Mouse (Mus musculus) CH12.LX (cell line): ENCODE results near the gene Rnase12. TPM values are rescaled to one million over a fixed set of nuclear protein-coding genes. Genes with fewer than 3 reads are reported as not detected.

Source experiments
- DNase-seq: peaks from one replicate; pipeline ENCODE4 v3.0.0-alpha.2; 2013; ENCODE audit errors: extremely low read depth
- H3K27ac ChIP-seq: 2 replicates; pipeline ENCODE4 v1.5.1; 2012; ENCODE audit warnings: low read depth, mild to moderate bottlenecking, control low read depth, moderate library complexity; ENCODE audit not compliant: insufficient read depth
- H3K27me3 ChIP-seq: replicated peaks from 2 replicates; pipeline ENCODE3; 2012; ENCODE audit warnings: inconsistent platforms
- H3K36me3 ChIP-seq, 2 experiments: replicated peaks in 1 of 2; 2 replicates each; pipeline versions ENCODE3 to v1.6.1; 2012; ENCODE audit warnings: inconsistent platforms in 1 of 2, low read length in 1 of 2, mild to moderate bottlenecking in 1 of 2, mixed read lengths in 1 of 2, moderate library complexity in 1 of 2; ENCODE audit not compliant: control insufficient read depth in 1 of 2, insufficient read depth in 1 of 2
- H3K4me1 ChIP-seq, 2 experiments: 2 replicates each; pipeline ENCODE4 v1.6.1; 2012; ENCODE audit warnings: inconsistent platforms in 1 of 2, moderate library complexity in 1 of 2; ENCODE audit not compliant: insufficient read depth in 2 of 2, control insufficient read depth in 1 of 2
- H3K4me2 ChIP-seq: 2 replicates; pipeline ENCODE4 v1.6.1; 2012; ENCODE audit warnings: low read depth, mild to moderate bottlenecking, control low read depth; ENCODE audit not compliant: poor library complexity, insufficient read depth, severe bottlenecking
- H3K4me3 ChIP-seq, 3 experiments: fragments of 150-350 bp in 1 of 3; sonication (generic) in 1 of 3; replicated peaks in 1 of 3; 2 replicates each; pipeline versions ENCODE3 to v1.5.1; 2011 to 2012; ENCODE audit warnings: low read depth in 2 of 3, low read length in 2 of 3, mild to moderate bottlenecking in 2 of 3, moderate library complexity in 2 of 3, control low read depth in 1 of 3, improper control_type of control experiment in 1 of 3, inconsistent platforms in 1 of 3, mixed read lengths in 1 of 3; ENCODE audit not compliant: poor library complexity in 1 of 3
- H3K79me2 ChIP-seq: replicated peaks from 2 replicates; pipeline ENCODE4 v1.6.1; 2012; ENCODE audit warnings: mild to moderate bottlenecking, moderate library complexity; ENCODE audit not compliant: control insufficient read depth, poor library complexity, insufficient read depth, severe bottlenecking; ENCODE audit errors: extremely low read depth
- H3K9ac ChIP-seq: 2 replicates; pipeline ENCODE4 v1.6.1; 2012; ENCODE audit warnings: low read depth, mild to moderate bottlenecking, control low read depth, moderate library complexity; ENCODE audit not compliant: insufficient read depth
- H3K9me3 ChIP-seq: replicated peaks from 2 replicates; pipeline ENCODE3; 2012; ENCODE audit warnings: low read length, inconsistent platforms, mixed read lengths
- BHLHE40 ChIP-seq: IDR thresholded peaks from 2 replicates; pipeline ENCODE4 v1.6.1; 2011; ENCODE audit warnings: mild to moderate bottlenecking, low read depth, low read length, improper control_type of control experiment
- CHD2 ChIP-seq: IDR thresholded peaks from 2 replicates; pipeline ENCODE4 v1.6.1; 2011; ENCODE audit warnings: low read length, improper control_type of control experiment
- CTCF ChIP-seq, 2 experiments: IDR thresholded peaks in 1 of 2; conservative IDR thresholded peaks in 1 of 2; 2 replicates each; pipeline ENCODE4 v1.5.1; 2011 to 2012; ENCODE audit warnings: low read depth in 2 of 2, low read length in 2 of 2, improper control_type of control experiment in 1 of 2, inconsistent platforms in 1 of 2, mild to moderate bottlenecking in 1 of 2, moderate library complexity in 1 of 2
- E2F4 ChIP-seq: IDR thresholded peaks from 2 replicates; pipeline ENCODE4 v1.6.1; 2011; ENCODE audit warnings: low read depth, low read length, improper control_type of control experiment; ENCODE audit not compliant: insufficient replicate concordance
- EP300 ChIP-seq: IDR thresholded peaks from 2 replicates; pipeline ENCODE4 v1.6.1; 2011; ENCODE audit warnings: low read length, improper control_type of control experiment
- ETS1 ChIP-seq: conservative IDR thresholded peaks from 2 replicates; pipeline ENCODE4 v1.6.1; 2012; ENCODE audit warnings: low read depth, mild to moderate bottlenecking, inconsistent platforms, low read length, improper control_type of control experiment, moderate library complexity
- GABPA ChIP-seq: IDR thresholded peaks from 2 replicates; pipeline ENCODE4 v1.6.1; 2012; ENCODE audit warnings: low read depth, low read length, improper control_type of control experiment, inconsistent platforms; ENCODE audit not compliant: insufficient replicate concordance
- IRF4 ChIP-seq: IDR thresholded peaks from 2 replicates; pipeline ENCODE4 v1.6.1; 2014; ENCODE audit warnings: low read depth, mild to moderate bottlenecking, inconsistent platforms, low read length, improper control_type of control experiment
- JUN ChIP-seq: IDR thresholded peaks from 2 replicates; pipeline ENCODE4 v1.6.1; 2011; ENCODE audit warnings: low read depth, mild to moderate bottlenecking, low read length, improper control_type of control experiment, moderate library complexity; ENCODE audit not compliant: insufficient read depth
- JUND ChIP-seq: conservative IDR thresholded peaks from 2 replicates; pipeline ENCODE4 v1.6.1; 2011; ENCODE audit warnings: low read depth, low read length, improper control_type of control experiment
- KAT2A ChIP-seq: IDR thresholded peaks from 2 replicates; pipeline ENCODE4 v1.6.1; 2012; ENCODE audit warnings: low read length, improper control_type of control experiment, inconsistent platforms; ENCODE audit not compliant: insufficient replicate concordance
- MAZ ChIP-seq: IDR thresholded peaks from 2 replicates; pipeline ENCODE4 v1.6.1; 2012; ENCODE audit warnings: low read depth, mild to moderate bottlenecking, inconsistent platforms, low read length, improper control_type of control experiment, moderate library complexity
- MEF2A ChIP-seq: IDR thresholded peaks from 2 replicates; pipeline ENCODE4 v1.6.1; 2014; ENCODE audit warnings: low read depth, mild to moderate bottlenecking, inconsistent platforms, low read length, improper control_type of control experiment, borderline replicate concordance
- MXI1 ChIP-seq: IDR thresholded peaks from 2 replicates; pipeline ENCODE4 v1.6.1; 2011; ENCODE audit warnings: mild to moderate bottlenecking, low read depth, low read length, improper control_type of control experiment
- MYC ChIP-seq: IDR thresholded peaks from 2 replicates; pipeline ENCODE4 v1.6.1; 2011; ENCODE audit warnings: low read depth, mild to moderate bottlenecking, improper control_type of control experiment, low read length
- NELFE ChIP-seq: IDR thresholded peaks from 2 replicates; pipeline ENCODE4 v1.6.1; 2011; ENCODE audit warnings: low read depth, low read length, improper control_type of control experiment
- PAX5 ChIP-seq: IDR thresholded peaks from 2 replicates; pipeline ENCODE4 v1.6.1; 2012; ENCODE audit warnings: low read length, inconsistent platforms, mixed read lengths
- RAD21 ChIP-seq: IDR thresholded peaks from 2 replicates; pipeline ENCODE4 v1.6.1; 2011; ENCODE audit warnings: low read depth, mild to moderate bottlenecking, low read length, improper control_type of control experiment, moderate library complexity
- RCOR1 ChIP-seq: conservative IDR thresholded peaks from 2 replicates; pipeline ENCODE4 v1.6.1; 2012; ENCODE audit warnings: low read depth, mild to moderate bottlenecking, inconsistent platforms, low read length, improper control_type of control experiment
- SMC3 ChIP-seq: IDR thresholded peaks from 2 replicates; pipeline ENCODE4 v1.6.1; 2011; ENCODE audit warnings: low read depth, low read length, improper control_type of control experiment
- TCF12 ChIP-seq: IDR thresholded peaks from 2 replicates; pipeline ENCODE4 v1.6.1; 2014; ENCODE audit warnings: low read depth, mild to moderate bottlenecking, inconsistent platforms, low read length, improper control_type of control experiment
- UBTF ChIP-seq: IDR thresholded peaks from 2 replicates; pipeline ENCODE4 v1.6.1; 2012; ENCODE audit warnings: low read depth, mild to moderate bottlenecking, inconsistent platforms, low read length, improper control_type of control experiment, moderate library complexity
- USF1 ChIP-seq: IDR thresholded peaks from 2 replicates; pipeline ENCODE4 v1.6.1; 2014; ENCODE audit warnings: low read depth, mild to moderate bottlenecking, inconsistent platforms, low read length, improper control_type of control experiment
- ZC3H11A ChIP-seq: IDR thresholded peaks from 2 replicates; pipeline ENCODE4 v1.6.1; 2012; ENCODE audit warnings: low read depth, mild to moderate bottlenecking, inconsistent platforms, low read length, improper control_type of control experiment
- ZKSCAN1 ChIP-seq: IDR thresholded peaks from 2 replicates; pipeline ENCODE4 v1.6.1; 2012; ENCODE audit warnings: low read depth, inconsistent platforms, low read length, improper control_type of control experiment, borderline replicate concordance
- ZNF384 ChIP-seq: IDR thresholded peaks from 2 replicates; pipeline ENCODE4 v1.6.1; 2012; ENCODE audit warnings: low read depth, low read length, improper control_type of control experiment, inconsistent platforms
- dilution Hi-C: fragments of 300-500 bp; cut with MboI; formaldehyde crosslinking; loops from 2 replicates; pipeline ENCODE4 v1.14.3; 2020; ENCODE audit warnings: low sequenced_read_pairs; ENCODE audit not compliant: extremely low pct_unique_long_range_greater_than_20kb, extremely low pct_ligation_motif_present
- in situ Hi-C: fragments of 300-500 bp; cut with MboI; formaldehyde crosslinking; loops from 3 replicates; pipeline ENCODE4 v1.14.3; 2019; ENCODE audit warnings: low sequenced_read_pairs, low pct_ligation_motif_present, low pct_unique_long_range_greater_than_20kb, mixed read lengths
- polyA plus RNA-seq: library from polyadenylated mRNA; unstranded; fragments of >175 nt; gene quantifications from 2 replicates; pipeline ENCODE4 v1.2.1, GENCODE M21; 2012; ENCODE audit warnings: low read depth; ENCODE audit not compliant: insufficient read length
- total RNA-seq, 2 experiments: library from RNA; depleted of rRNA; stranded (reverse); fragments of 300-350 nt in 1 of 2; fragments of >200 nt in 1 of 2; gene quantifications; 2 replicates each; pipeline ENCODE4 v1.2.3; 2012 to 2014

Rnase12 gene
- total and polyA plus RNA-seq, 3 experiments = 0.38 TPM; not detected in 2

DNA sequence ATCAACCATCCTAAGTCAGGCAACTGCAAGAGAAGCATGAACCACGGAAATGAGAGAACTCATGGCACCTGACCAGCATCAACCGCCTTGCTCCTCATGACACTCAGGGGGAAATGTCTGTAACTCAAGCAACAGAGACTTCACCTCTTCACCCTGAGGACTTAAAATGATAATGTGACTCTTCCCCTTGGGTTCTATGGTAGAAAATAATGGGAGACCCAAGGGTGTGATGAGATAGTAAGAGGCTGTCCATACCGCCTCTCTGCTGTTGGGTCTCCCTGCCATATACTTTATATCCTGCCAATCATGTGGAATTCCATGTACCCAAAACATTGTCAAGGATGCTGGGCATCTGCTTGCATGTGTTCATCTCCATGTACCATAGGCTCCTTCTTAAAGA, 16.9 kb upstream of the Rnase12 start, which contains the start of gene Olfr750:
Olfr750 (minus strand) TSS at position 101 of the 400 bp plus-strand sequence.
- no peak within 1 kb of the TSS for H3K4me3 ChIP-seq
- H3K4me1 ChIP-seq = peaks cover 4 to 5% of the 10 kb centered on the region in 2 experiments; a peak in 1 of 4 replicates
- H3K4me2 ChIP-seq = no peak within 1 kb of the TSS
- no peaks in the 10 kb centered on the region for H3K79me2 ChIP-seq
- TF ChIP-seq BHLHE40 (no peak), MYC (no peak), ETS1 (no peak), MEF2A (no peak), CHD2 (no peak), IRF4 (no peak), E2F4 (no peak), MXI1 (no peak), EP300 (no peak), TCF12 (no peak), USF1 (no peak)
- TF ChIP-seq, all 38 proteins: peak for 0
- no peaks in the 10 kb centered on the region for H3K9me3 ChIP-seq
- no peaks in the 10 kb centered on the region for H3K36me3 ChIP-seq
- in situ Hi-C loops = no loop called here
- peaks cover 14% of the 10 kb centered on the region for H3K27me3 ChIP-seq
- H3K27ac ChIP-seq = no peak within 1 kb of the TSS
- DNase-seq = no peak
- no peak within 1 kb of the TSS for H3K9ac ChIP-seq
- dilution Hi-C loops = no loop called here

DNA sequence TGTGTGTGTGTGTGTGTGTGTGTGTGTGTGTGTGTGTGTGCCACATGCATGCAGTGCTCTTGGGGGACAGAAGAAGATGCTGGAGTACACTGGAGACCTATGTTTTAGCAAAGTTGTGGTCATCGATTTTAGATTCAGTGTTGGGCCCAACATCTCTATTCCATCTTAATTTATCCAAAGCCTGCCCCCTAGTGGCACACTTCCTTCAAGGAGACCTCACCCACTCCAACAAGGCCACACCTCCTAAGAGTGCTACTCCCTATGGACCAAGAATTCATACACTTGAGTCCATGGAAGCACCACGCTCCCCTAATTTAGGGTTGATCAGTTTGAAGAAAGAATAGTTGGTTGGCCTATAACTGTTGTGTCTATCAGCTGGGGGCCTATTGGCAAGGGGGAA, 12.2 kb upstream of the Rnase12 start:
- Histone ChIP-seq H3K36me3 (no peaks in the 10 kb centered on the region), H3K27ac (no peak overlapping the region), H3K27me3 (peaks cover 10% of the 10 kb centered on the region), H3K4me1 (peaks cover 5% of the 10 kb centered on the region in 2 experiments; a peak in 2 of 4 replicates), H3K4me3 (no peak overlapping the region), H3K79me2 (no peaks in the 10 kb centered on the region), H3K4me2 (no peak overlapping the region), H3K9me3 (no peaks in the 10 kb centered on the region), H3K9ac (no peak overlapping the region)
- DNase-seq = peak; percentile 81
- no peak for TF ChIP-seq IRF4
- peak; percentile 34 for TF ChIP-seq SMC3
- peak; percentile 17 for TF ChIP-seq RAD21
- peak; percentile 52 to 65 for TF ChIP-seq CTCF (conservative IDR thresholded peaks at IDR 0.05 in 1 of 2, IDR thresholded peaks at IDR 0.05 in 1 of 2; ENCODE audit: low read depth in 2 of 2, low read length in 2 of 2)
- dilution Hi-C loops = no loop called here
- in situ Hi-C loops = loop anchor here (10.0 kb wide), 2 partner anchors 135 to 265 kb away; partner anchors contain the start of genes Ccnb1ip1, Parp2, Pip4p1 and Pnp

GRCm38 (mm10) chr14:51068956-51069355, 11.5 kb upstream of the Rnase12 start:
- Histone ChIP-seq H3K27ac (no peak overlapping the region), H3K4me1 (peaks cover 5% of the 10 kb centered on the region in 2 experiments; a peak in 2 of 4 replicates), H3K36me3 (no peaks in the 10 kb centered on the region), H3K9me3 (no peaks in the 10 kb centered on the region), H3K4me2 (no peak overlapping the region), H3K4me3 (no peak overlapping the region), H3K79me2 (no peaks in the 10 kb centered on the region), H3K27me3 (peaks cover 8% of the 10 kb centered on the region), H3K9ac (no peak overlapping the region)
- TF ChIP-seq ZNF384 (no peak), JUND (no peak), PAX5 (no peak), GABPA (no peak), CHD2 (no peak), JUN (no peak), MYC (no peak), UBTF (no peak), NELFE (no peak), ZC3H11A (no peak), KAT2A (no peak), ZKSCAN1 (no peak), RCOR1 (no peak), MAZ (no peak)
- dilution Hi-C loops = no loop called here
- DNase-seq = no peak
- in situ Hi-C loops = loop anchor here (10.0 kb wide), 2 partner anchors 134 to 264 kb away; partner anchors contain the start of genes Ccnb1ip1, Parp2, Pip4p1 and Pnp
